Mouse (Mus musculus) layer of hippocampus, adult 9-11 months (tissue): ENCODE results near the gene Myo1d.
A peak's percentile ranks its signal among the peaks of the same experiment; 100 is the strongest.

ENCODE experiments used
- DNase-seq: peaks from one replicate; pipeline ENCODE4 v3.0.0; 2022

Gene Myo1d

DNA sequence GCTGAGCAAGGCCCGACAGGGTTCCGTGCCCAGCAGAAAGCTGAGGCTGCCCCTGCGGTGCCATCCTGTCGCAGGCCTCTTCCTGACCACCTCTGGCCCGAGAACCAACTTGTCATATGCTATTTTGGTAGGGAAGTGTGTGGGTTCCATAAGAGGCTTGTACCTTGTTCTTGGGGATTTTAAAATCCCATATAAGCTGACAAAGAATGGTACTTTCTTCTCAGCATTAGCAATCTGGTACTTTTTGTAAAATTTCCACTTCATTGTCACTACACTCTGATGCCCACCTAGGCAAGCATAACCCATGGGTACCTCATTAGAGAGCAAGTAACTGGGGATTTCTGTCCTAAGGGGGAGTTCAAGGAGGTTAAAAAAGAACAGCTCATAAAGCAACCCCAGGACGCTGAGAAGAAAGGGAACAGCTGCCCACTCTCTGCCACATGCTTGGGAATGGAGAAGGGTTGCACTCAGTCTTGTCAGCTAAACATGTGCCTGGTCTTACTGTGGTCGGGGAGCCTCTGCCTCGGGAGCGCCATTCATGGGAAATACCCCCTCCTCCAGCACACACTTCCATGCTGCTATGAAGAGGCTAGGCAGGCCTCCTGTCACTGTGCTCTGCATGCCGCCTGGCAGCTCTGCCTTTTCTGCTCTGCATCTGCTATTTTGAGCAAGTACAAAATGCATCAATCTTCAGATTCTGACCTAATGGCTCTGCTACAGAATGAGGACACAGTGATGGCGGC, 281.3 kb downstream of the Myo1d start:
- DNase-seq, result no peak

DNA sequence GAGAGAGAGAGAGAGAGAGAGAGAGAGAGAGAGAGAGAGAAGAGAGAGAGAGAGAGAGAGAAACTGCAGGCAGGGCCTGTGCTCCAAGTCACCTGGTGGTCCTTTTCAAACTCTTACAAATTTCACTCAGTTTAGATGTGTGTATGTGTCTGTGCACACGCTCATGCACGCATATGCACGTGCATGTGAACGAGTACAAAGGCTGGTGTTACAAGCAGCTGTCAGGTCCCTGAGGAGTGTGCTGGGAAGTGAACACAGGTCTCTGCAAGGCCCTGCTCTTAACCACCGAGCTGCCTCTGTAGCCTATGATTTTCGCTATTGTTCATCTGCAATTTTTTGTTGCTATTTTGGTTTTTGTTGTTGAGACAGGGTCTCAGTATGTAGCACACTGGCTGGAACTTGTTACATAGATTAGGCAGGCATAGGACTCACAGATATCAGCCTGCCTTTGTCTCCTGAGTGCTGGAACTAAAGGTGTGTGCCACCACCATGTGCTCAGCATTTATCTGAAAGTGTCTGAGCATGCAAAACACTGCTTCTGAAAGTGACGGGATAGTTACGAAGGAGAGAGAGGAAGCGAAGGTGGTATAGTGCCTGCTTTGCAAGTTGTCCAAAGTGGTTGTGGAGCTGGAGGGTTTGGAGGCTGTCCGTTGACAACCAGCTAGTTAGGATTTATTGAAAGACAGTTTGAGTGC, 282.5 kb downstream of the Myo1d start:
- no peak for DNase-seq

DNA sequence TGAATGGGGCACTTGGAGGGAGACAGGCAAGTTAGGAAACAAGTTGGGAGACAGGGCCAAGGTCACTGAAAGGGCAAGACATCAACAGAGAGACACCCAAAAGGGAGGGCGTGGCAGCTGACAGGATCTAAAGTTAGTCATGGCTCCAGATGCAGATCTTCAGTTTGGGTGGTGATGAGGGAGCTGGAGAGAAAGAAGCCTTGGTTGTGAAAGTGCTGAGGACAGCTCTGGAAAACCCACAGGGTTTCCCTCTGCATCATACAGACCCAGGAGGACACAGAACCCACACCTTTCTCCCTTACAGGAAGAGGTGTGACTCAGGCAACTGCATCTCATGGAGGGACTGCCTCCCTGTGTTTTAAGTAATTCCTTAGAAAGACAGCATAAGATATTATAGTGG, 283.2 kb downstream of the Myo1d start:
- DNase-seq, result no peak

DNA sequence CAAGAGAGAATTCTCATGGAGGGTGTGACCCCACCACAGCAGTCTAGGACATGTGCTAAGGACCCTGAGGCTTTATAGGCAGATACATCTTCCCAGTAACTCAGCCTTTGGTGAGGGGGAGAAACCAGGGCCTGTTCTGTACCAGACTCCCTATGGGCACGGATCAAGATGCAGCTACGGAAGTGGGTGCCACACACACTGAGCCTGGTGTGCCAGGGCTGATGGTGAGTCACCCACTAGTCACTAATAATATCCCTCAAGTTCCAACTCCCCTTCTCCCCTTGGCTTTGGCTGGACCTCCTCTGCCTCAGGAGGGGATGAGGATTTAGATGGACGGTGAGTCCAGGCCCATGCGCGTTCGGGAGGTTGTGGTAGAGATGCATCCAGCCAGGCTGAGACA, 283.9 kb downstream of the Myo1d start:
- DNase-seq, result peak; percentile 72

DNA sequence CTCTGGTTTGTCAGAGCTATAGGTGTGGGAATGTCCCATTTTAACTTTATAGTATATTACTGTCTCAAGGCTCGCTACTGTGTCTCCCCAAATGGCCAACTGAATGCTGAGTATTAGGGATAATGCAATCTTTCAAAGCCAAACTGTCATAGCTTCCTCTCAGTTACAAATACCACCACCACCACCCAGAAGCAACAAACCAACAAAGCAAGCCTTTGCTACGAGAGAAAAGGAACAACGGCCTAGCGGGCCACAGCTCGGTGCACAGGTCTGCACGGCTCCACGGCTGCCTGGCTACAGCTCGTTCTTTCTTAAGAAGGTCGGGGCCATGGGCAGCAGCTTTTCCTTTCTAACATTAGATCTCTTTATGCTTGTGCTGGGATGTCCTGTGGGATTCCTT, 285.0 kb downstream of the Myo1d start:
- DNase-seq, result no peak

DNA sequence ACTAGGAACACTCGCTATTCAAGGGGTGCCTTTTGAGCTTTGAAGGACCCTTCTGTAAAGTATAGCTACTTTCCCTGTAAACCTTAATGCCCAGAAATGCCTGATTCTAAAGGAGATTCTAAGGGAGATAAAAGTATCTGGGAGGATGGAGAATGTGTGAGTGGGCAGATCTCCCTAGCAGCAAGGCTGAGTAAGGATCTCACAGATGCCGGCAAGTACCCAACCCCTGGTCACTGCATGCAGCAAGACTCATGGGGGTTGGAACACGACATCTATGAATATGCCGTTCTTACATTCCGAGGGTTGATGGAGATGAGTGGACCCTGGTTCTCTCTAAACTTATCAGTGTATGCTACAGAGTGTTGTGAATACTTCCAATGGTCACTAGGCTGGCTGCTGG, 286.6 kb downstream of the Myo1d start:
- DNase-seq, result no peak

DNA sequence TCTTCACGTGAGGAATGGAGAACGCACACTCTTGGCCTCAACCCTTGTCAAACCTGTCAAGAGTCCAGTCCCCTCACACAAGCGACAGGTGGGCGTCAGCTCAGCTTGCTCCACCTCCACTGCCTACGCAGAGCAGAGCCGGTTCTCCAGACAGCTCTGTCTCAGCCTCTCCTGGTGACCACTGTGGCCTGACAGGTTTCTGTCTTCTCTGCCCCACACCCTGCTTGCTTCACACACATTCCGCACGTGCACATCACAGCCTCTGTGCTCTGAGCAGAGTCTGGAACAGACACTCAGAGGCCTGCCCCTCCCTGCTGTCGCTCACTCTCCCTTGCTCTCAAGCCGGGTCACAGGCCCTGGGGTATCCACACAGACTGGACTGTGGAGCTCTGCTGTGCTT, 289.0 kb downstream of the Myo1d start:
- DNase-seq, result peak; percentile 76

DNA sequence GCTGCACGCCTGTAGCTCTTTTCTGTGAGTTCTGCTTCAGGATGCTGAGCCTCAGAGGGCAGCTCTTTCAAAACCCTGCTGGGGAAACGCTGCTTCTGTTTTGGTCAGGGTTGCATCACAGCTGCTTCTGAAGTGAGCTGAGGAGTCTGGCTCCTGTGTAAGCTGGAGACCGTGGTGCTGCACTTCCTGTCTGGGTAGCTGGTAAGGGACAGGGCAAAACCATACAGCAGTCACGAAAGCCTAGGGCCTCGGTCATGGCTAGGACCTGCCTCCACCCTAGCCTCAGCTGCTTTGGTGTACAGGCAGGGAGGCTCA, 290.0 kb downstream of the Myo1d start:
- DNase-seq, result peak; percentile 83

DNA sequence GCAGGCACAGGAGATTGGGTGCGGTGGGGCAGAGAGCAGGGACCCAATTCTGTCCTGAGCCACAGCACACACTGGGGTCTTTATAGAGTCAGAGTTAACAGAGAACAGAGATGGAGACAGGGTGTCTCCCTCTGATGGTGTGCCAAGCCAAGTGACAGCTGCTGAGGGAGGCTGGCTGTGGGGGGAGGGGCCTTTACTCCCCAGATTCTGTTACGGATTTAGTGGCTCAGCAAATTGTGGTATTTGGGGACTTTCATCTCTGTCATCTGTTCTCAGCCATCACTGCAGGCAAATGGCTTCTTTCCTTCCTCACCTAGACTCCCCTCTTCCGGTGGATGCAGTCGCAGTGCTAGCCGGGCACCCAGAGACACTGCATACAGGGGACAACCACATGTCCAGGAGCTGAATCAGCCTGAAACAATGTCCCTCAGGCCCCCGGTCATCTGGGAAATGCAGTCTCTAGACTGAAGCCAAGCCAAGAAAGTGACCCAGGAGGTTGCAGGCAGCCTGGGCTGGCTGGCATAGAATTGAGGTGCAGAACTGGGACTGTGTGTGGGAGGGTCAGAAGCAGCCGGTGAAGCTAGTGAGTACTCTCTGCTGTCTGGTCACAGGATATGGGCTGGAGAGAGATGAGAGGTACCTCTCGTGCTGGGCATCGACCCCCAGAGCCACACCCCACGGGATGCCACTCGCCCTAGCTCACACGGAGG, 290.5 kb downstream of the Myo1d start:
- DNase-seq, result peak; percentile 88

DNA sequence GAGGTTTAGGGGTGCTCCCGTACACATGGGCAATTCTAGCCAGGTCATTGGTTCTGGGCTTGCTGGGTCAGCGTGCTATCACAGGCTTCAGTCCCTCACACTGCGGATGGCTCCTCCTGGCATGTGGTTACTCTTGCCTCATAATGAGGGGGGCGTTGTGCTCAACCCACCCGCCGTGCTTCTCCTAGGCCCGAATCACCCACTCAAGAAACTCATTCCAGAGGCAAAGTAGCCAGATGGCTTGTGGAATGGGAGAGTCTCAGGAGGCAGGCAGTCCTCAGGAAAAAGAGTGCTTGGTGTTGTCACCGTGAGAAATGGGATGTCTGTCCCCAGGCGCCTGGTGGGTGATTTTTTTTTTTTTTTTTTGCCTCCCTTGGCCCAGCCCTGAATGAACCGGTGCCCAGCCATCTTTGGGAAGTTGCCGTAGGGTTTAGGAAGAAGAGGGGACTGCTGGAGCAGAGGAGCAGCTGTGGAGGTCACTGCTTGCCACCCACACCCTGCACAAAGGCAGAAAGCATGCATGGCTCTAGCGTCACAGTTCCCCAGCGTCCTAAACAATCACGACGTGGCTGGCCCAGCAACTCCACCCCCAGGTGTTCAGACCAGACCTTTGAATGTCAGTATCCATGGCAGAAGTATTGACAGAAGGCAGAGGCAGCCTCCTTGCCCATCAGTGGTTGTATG, 291.8 kb downstream of the Myo1d start:
- no peak for DNase-seq

DNA sequence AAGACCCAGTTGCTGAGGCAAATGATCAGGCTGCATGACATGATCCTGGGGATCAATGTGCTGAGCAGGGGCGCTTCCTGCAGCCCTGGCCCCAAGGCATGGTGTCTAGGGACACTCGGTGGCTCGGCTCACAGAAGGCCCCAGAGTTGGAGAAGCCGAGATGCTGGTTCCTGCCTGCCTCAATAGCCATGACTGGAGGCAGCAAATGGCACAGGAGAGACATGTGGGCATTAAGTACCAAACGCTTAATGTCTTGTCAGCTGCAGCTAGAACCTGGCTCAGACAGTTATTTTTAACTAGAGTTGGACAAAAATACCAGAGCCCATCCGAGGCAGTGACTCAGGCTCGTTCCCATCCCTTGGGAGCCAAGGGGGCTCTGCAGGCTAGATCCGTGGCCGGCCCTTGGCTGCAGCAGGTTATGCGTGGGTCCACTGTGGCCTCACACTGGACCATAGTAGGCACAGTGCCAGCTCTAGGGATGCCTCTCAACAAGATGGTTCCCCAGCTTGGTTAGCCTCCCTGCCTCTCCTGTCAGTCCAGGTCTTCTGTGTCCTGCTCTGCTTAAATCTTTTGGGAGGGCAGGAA, 294.1 kb downstream of the Myo1d start:
- no peak for DNase-seq

DNA sequence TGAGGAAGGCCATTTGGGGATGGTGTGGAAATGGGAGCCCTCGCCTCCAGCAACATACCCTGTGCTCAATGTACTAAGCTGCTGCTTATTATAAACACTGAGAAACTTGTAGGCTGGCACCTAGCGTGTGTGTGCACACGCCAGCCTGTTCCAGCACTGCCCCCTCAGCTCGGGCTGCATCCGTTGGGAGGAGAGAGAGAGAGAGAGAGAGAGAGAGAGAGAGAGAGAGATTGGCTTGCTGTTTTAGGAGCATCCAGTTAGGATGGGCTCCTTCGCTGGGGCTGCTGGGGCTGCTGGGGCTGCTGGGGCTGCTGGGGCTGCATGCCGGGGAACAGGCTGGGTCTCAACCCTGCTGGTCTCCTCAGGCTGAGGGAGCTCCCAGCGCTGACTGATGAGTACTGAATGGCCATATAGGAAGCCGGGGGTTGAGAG, 294.7 kb downstream of the Myo1d start:
- DNase-seq, result no peak

DNA sequence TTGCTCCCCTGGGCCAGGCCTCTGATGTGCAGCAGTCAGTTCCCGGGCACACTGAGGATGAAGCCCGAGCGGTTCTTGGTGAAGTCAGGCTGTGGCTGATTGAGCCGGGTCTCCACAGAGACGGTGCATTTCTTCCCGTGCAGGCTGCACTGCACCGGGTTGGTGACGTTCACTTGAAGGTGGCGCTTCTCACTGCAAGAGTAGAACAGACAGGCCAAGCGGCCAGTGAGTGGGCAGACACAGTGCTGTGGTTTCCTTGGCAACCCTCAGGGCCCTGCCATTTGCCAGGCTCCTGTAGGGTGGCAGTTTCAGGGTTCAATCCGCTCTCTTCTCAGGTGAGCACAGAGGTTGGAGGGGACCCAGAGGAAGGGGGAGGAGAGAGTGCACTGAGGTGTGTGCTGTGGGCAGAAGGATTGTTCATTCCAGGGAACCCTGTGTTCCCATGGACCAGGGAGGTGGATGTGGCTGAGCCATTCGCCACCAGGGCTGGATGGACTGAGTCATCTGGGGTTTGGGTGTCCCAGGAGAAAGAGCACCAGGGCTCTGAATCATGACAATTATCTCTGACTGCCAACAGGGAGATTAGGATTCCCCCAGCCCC, 295.5 kb downstream of the Myo1d start:
- peak; percentile 91 for DNase-seq

DNA sequence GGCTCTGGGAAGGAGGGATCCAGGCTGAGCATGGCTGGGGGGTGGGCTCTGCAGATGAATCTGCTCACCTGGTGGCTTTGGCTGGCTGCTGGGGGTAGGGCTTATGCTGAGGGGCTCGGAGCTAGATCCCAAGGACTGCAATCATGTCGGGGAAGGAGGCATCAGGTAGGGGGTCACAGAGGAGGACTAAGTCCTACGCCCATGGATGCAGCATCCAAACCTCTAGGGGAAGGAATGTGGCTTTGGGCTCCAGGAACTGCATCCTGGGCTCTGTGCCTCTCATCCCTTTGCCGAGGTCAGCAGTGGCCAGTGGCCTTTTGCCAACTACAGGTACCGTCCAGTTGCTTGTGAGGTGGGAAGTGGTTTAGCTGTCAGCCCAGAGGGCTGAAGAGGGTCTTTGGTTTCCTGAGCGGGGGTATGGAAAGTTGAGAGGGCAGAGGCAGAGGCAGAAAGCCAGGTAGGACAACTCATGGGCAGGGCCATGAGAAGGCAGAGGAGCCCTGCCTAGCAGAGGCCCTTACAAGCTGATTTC, 296.2 kb downstream of the Myo1d start:
- no peak for DNase-seq

DNA sequence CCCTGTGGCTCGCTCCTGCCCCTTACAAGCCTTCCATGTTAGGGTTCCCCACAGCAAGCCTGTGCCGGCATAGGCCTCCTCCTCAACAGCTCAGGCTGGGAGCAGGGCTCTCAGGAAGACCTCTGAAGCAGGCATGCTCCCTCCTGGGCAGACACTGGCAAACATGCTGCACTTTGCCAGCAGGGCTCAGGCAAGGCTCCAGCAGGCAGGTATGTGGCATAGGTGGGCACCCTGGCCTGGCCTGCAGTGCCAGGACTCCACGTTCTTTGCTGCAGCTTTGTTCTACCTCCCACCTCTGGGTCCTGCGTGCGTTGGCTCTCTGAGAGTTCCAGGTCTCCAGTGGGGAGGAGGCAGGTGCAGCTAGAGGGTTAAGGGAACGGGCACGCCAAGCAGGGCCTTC, 296.9 kb downstream of the Myo1d start:
- no peak for DNase-seq

DNA sequence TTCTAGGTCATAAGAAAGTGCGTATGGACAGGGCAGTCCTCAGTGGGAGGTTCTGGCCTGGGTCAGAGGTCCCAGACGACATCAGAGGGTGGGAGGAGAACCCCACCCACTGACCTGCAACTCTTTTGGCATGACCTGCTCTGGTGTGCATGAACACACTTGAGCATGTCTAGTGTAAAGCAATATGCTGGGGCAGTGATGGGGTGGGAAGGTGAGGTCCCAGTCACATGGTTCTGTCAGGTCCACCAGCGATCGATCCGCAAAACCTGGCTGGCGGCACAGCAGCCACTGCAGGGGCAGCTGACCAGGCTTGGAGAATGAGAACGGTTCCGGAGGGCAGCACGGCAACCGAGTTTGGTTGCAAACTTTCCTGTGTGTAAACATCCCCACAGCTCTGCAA, 297.5 kb downstream of the Myo1d start:
- DNase-seq, result no peak

DNA sequence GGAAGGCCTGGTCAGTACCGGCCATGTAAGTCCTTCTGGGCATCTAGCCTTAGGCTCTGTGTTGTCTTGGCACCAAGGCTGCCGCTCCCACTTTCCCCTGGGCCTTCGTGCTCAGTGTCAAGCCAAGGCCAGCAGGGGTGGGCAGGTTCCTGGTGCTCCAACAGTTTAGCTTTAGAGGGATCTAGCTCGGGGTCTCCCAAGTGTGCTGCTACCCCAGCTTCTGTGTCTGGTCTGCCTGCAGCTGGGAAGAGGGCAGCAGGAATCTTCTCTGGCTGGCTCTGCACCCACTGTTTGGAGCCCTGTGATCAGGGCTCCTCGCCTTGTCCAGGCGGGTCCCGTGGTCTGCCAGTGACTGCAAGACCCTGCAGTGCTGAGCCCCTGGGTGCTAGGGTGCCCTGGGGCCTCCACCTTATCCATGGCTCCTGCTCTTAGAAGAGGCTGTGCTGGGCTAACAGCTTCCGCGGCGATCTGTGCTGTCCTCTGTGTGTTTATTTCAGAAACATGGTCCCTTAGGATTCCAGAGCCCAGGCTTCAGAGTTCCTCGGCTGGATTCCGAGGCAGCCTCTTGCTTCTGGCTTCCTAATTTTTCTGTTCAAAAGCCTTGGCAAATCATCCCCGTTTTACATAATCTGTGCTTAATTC, 298.3 kb downstream of the Myo1d start:
- no peak for DNase-seq

DNA sequence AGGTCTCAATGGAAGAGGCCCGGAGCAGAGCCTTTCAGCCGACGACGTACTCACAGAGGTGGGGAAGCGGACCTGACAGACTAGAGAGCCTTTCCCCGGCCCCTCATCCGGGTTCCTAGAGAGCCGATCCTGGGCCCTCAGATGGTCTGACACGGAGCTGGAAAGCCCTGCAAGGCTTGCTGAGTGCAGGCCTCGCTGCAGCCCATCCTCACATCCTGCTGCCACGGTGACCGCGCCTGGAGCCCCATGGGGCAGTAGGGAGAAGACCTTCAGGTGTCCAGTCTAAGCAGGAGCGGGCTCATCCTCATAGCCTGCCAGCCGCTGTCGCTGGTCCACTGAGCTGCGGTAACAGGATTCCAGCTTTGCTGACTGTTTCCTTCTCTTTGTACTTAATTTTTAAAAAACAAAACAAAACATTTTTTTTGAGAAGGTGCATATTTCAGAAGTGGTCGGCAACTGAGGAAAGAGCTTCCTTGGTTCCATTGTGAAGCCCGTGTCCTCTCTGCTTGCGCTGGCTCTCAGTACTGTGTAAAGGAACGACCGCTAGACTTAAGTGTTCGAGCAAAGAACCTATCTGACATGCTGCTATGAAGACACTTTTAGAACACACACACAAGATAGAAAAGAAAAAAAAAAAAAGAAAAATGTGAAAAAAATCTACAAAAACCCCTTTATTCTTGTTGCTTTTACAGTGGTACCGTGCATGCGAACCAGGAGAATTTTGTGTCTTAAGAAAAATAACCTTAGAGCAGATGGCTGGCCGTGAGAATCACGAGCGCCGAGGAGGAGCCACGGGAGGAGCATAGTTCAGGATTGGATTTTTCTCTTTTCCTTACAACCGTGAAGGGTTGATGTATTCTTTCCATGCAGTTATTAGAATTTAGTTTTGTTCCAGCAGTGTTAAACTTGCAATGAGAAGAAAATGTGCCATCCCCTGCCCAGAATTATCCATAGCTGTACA, 299.6 kb downstream of the Myo1d start:
- DNase-seq, result no peak

DNA sequence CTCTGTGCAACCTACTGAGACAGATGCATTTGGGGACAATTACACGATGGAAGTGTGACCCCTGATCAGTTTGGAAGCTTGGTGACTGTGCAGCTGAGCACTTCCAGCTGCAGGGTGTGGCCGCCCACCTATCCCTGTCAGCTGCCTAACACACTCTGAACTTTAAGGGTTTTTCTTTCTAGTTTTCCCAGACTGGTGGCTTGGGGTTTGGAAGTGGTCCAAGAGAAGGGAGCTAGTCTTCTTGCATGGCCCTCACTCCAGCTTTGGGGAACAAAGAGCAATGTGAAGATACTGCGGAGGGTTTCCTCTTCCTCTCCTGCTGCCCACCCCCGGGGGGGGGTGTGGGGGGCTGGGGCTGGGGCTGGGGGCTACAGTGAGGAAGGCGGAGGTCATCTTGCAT, 300.4 kb downstream of the Myo1d start:
- no peak for DNase-seq

DNA sequence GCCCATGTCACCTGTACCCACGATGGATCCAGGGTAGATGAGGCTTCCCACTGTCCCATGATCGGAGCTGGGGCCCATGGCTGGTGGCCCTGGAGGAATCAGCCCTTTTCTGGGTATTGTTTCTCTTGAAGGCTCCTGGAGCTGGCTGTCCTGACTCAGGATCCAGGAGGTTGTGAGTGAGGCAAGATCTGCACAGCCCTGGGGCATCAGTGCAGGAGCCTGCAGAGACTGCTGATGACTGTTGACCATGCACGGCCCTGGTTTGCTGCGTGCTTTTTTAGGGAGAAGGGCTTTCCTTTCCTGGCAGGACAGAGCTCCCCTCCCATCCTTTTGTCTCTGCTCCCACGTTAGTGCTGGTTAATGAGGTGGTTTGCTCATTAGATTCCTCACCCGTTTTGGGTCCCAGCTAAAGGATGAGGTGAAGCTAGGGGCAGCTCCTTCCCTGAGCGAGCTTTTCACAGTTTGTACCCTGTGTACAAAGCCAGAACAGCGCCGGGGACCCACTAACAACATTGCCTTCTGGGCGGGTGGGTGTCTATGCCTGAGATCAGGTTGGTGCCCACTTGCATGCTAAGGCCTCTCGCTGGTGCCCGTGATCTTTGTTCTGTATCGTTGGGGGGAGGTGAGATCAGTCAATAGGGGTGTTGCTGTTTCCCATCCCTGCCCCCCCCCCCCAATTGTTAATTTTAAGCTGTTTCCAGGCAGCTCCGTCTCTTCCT, 301.0 kb downstream of the Myo1d start:
- no peak for DNase-seq
